Mouse (Mus musculus) MEL (cell line): ENCODE data around the gene Csnk1e. TPM values are rescaled to one million over a fixed set of nuclear protein-coding genes. Genes with fewer than 3 reads are reported as not detected.

Experiments used
- DNase-seq: peaks from one replicate; pipeline ENCODE4 v3.0.0; 2011; ENCODE audit warnings: low read depth, low spot score
- H3K27ac ChIP-seq: 2 replicates; pipeline ENCODE4 v1.5.1; 2012; ENCODE audit warnings: low read depth, mild to moderate bottlenecking, control low read depth, low read length, moderate library complexity; ENCODE audit not compliant: control insufficient read depth
- H3K27me3 ChIP-seq, 2 experiments: fragments of 150-350 bp in 1 of 2; sonication (generic) in 1 of 2; 2 replicates each; pipeline ENCODE4 v1.6.1; 2012; ENCODE audit warnings: low read length in 2 of 2, mild to moderate bottlenecking in 2 of 2, improper control_type of control experiment in 1 of 2, moderate library complexity in 1 of 2; ENCODE audit not compliant: insufficient read depth in 2 of 2, control insufficient read depth in 1 of 2
- H3K36me3 ChIP-seq, 2 experiments: 2 replicates each; pipeline ENCODE4 v1.6.1; 2012 to 2014; ENCODE audit warnings: low read length in 2 of 2, improper control_type of control experiment in 1 of 2, inconsistent platforms in 1 of 2, mild to moderate bottlenecking in 1 of 2; ENCODE audit not compliant: insufficient read depth in 2 of 2, control insufficient read depth in 1 of 2
- H3K4me1 ChIP-seq, 2 experiments: fragments of 150-350 bp in 1 of 2; sonication (generic) in 1 of 2; 2 replicates each; pipeline ENCODE4 v1.6.1; 2012; ENCODE audit warnings: low read length in 2 of 2, improper control_type of control experiment in 1 of 2, mild to moderate bottlenecking in 1 of 2; ENCODE audit not compliant: insufficient read depth in 2 of 2, control insufficient read depth in 1 of 2
- H3K4me3 ChIP-seq, 2 experiments: fragments of 150-350 bp in 1 of 2; sonication (generic) in 1 of 2; 2 replicates each; pipeline ENCODE4 v1.5.1; 2012; ENCODE audit warnings: low read depth in 2 of 2, low read length in 2 of 2, mild to moderate bottlenecking in 2 of 2, moderate library complexity in 2 of 2, control low read depth in 1 of 2, improper control_type of control experiment in 1 of 2; ENCODE audit not compliant: control insufficient read depth in 1 of 2, insufficient read depth in 1 of 2
- H3K79me2 ChIP-seq: 2 replicates; pipeline ENCODE4 v1.6.1; 2012; ENCODE audit warnings: mild to moderate bottlenecking, low read length, moderate library complexity; ENCODE audit not compliant: control insufficient read depth, poor library complexity, insufficient read depth
- H3K9ac ChIP-seq: 2 replicates; pipeline ENCODE4 v1.6.1; 2012; ENCODE audit warnings: low read depth, mild to moderate bottlenecking, control low read depth, low read length, moderate library complexity; ENCODE audit not compliant: control insufficient read depth, poor library complexity, severe bottlenecking
- H3K9me3 ChIP-seq: fragments of 150-350 bp; sonication (generic); replicated peaks from 2 replicates; pipeline ENCODE4 v1.6.1; 2012; ENCODE audit warnings: mild to moderate bottlenecking, low read length, improper control_type of control experiment, moderate library complexity; ENCODE audit not compliant: insufficient read depth
- BHLHE40 ChIP-seq: IDR thresholded peaks from 2 replicates; pipeline ENCODE4 v1.6.1; 2012; ENCODE audit warnings: low read depth, mild to moderate bottlenecking, inconsistent platforms, low read length, improper control_type of control experiment, borderline replicate concordance
- ELF1 ChIP-seq: IDR thresholded peaks from 2 replicates; pipeline ENCODE4 v1.6.1; 2014; ENCODE audit warnings: low read depth, mild to moderate bottlenecking, inconsistent platforms, low read length, improper control_type of control experiment, moderate library complexity
- HCFC1 ChIP-seq: IDR thresholded peaks from 2 replicates; pipeline ENCODE4 v1.6.1; 2012; ENCODE audit warnings: low read depth, mild to moderate bottlenecking, inconsistent platforms, low read length, improper control_type of control experiment, moderate library complexity
- KAT2A ChIP-seq: conservative IDR thresholded peaks from 2 replicates; pipeline ENCODE4 v1.6.1; 2012; ENCODE audit warnings: low read depth, low read length, improper control_type of control experiment, inconsistent platforms
- MAX ChIP-seq: IDR thresholded peaks from 2 replicates; pipeline ENCODE4 v1.6.1; 2011; ENCODE audit warnings: low read length, improper control_type of control experiment
- MAZ ChIP-seq: IDR thresholded peaks from 2 replicates; pipeline ENCODE4 v1.6.1; 2012; ENCODE audit warnings: low read depth, mild to moderate bottlenecking, inconsistent platforms, low read length, improper control_type of control experiment
- MYB ChIP-seq: IDR thresholded peaks from 2 replicates; pipeline ENCODE4 v1.6.1; 2011; ENCODE audit warnings: mild to moderate bottlenecking, low read depth, low read length, improper control_type of control experiment
- RAD21 ChIP-seq: IDR thresholded peaks from 2 replicates; pipeline ENCODE4 v1.6.1; 2011; ENCODE audit warnings: mild to moderate bottlenecking, low read depth, low read length, improper control_type of control experiment
- RCOR1 ChIP-seq: IDR thresholded peaks from 2 replicates; pipeline ENCODE4 v1.6.1; 2012; ENCODE audit warnings: low read depth, mild to moderate bottlenecking, inconsistent platforms, low read length, improper control_type of control experiment
- SIN3A ChIP-seq: IDR thresholded peaks from 2 replicates; pipeline ENCODE4 v1.6.1; 2012; ENCODE audit warnings: low read length, improper control_type of control experiment, inconsistent platforms
- SMC3 ChIP-seq: IDR thresholded peaks from 2 replicates; pipeline ENCODE4 v1.6.1; 2011; ENCODE audit warnings: low read depth, low read length, improper control_type of control experiment
- TAL1 ChIP-seq: IDR thresholded peaks from 2 replicates; pipeline ENCODE4 v1.6.1; 2012; ENCODE audit warnings: mild to moderate bottlenecking, inconsistent platforms, low read length, moderate library complexity, mixed read lengths
- TCF12 ChIP-seq: IDR thresholded peaks from 2 replicates; pipeline ENCODE4 v1.6.1; 2014; ENCODE audit warnings: low read depth, mild to moderate bottlenecking, inconsistent platforms, low read length, improper control_type of control experiment, moderate library complexity
- UBTF ChIP-seq: IDR thresholded peaks from 2 replicates; pipeline ENCODE4 v1.6.1; 2012; ENCODE audit warnings: low read depth, mild to moderate bottlenecking, inconsistent platforms, low read length, improper control_type of control experiment, moderate library complexity, borderline replicate concordance; ENCODE audit not compliant: insufficient read depth
- USF1 ChIP-seq: IDR thresholded peaks from 2 replicates; pipeline ENCODE4 v1.6.1; 2014; ENCODE audit warnings: low read depth, mild to moderate bottlenecking, inconsistent platforms, low read length, improper control_type of control experiment, moderate library complexity
- ZNF384 ChIP-seq: IDR thresholded peaks from 2 replicates; pipeline ENCODE4 v1.6.1; 2012; ENCODE audit warnings: low read depth, mild to moderate bottlenecking, inconsistent platforms, low read length, improper control_type of control experiment
- polyA plus RNA-seq, 2 experiments: library from polyadenylated mRNA; stranded (reverse) in 1 of 2; unstranded in 1 of 2; fragments of >175 nt in 1 of 2; fragments of >200 nt in 1 of 2; gene quantifications; 2 replicates each; pipeline versions ENCODE4 v1.2.1 to v1.2.4; 2012; ENCODE audit warnings: low replicate concordance in 2 of 2, low read depth in 1 of 2; ENCODE audit not compliant: insufficient read length in 2 of 2, insufficient read depth in 1 of 2, missing spikeins in 1 of 2
- total RNA-seq: library from RNA; depleted of rRNA; stranded (reverse); fragments of 300-350 nt; gene quantifications from 2 replicates; pipeline ENCODE4 v1.2.3, GENCODE M21; 2012

Csnk1e gene
- total and polyA plus RNA-seq, 3 experiments: 28.5 to 58.1 TPM; not detected in 1

DNA sequence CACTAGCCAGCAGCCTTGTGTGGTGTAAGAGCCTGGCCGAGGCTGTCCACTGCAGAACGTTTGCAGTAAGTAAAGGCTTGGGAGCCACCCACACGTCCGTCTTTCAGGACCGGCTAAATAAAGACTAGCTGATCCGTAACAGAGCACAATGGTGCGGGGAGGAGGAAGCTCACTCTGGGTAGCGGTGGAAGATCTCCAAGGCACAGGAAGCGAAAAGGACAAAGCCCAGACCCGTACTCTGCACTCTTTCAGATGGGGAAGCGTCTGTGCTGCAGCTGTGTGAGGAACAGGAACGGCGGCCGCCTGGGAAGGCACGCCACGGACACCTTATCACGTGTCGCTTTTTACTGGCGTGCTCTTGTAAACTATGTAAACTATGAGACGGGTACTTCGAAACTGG, 22.5 kb downstream of the Csnk1e start:
- peaks cover 0 to 33% of the 10 kb centered on the region in 2 experiments; a peak in 3 of 4 replicates for H3K36me3 ChIP-seq
- no peaks in the 10 kb centered on the region for H3K9me3 ChIP-seq
- H3K4me1 ChIP-seq: peaks cover 17 to 41% of the 10 kb centered on the region in 2 experiments
- H3K27me3 ChIP-seq: no peaks in the 10 kb centered on the region
- no peak overlapping the region for H3K9ac ChIP-seq
- H3K4me3 ChIP-seq: no peak overlapping the region
- H3K79me2 ChIP-seq: no peaks in the 10 kb centered on the region; the same call in 1 of the 2 replicates
- no peak for TF ChIP-seq HCFC1
- TF ChIP-seq USF1: 0 out of 2 replicates have a peak, but pooled peaks have one; percentile 23
- DNase-seq: no peak
- no peak overlapping the region for H3K27ac ChIP-seq

DNA sequence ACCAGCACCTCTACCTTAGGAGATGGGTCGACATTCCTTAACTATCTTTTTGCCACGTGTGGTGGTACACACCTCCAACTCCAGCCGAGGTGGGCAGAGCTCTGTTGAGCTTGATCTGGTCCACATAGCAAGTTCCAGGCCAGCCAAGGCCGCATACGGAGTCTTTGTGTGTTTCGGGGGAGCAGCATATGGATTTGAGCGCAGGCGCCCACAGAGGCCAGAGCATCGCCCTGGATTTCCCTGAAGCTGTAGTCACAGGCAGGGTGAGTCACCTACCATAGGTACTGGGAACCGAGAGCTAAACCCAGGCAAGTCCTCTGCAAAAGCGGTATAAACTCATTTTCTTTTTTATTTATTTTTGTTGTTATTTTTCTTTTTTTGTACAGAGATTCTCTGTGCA, 23.0 kb downstream of the Csnk1e start:
- H3K36me3 ChIP-seq: peaks cover 0 to 35% of the 10 kb centered on the region in 2 experiments; a peak in 3 of 4 replicates
- H3K27ac ChIP-seq: no peak overlapping the region
- no peak overlapping the region for H3K9ac ChIP-seq
- TF ChIP-seq MAZ: no peak
- TF ChIP-seq BHLHE40: no peak
- no peak for TF ChIP-seq MAX
- H3K27me3 ChIP-seq: no peaks in the 10 kb centered on the region
- no peak for DNase-seq
- no peaks in the 10 kb centered on the region for H3K9me3 ChIP-seq
- no peaks in the 10 kb centered on the region; the same call in 1 of the 2 replicates for H3K79me2 ChIP-seq
- H3K4me1 ChIP-seq: peaks cover 17 to 43% of the 10 kb centered on the region in 2 experiments
- H3K4me3 ChIP-seq: no peak overlapping the region

DNA sequence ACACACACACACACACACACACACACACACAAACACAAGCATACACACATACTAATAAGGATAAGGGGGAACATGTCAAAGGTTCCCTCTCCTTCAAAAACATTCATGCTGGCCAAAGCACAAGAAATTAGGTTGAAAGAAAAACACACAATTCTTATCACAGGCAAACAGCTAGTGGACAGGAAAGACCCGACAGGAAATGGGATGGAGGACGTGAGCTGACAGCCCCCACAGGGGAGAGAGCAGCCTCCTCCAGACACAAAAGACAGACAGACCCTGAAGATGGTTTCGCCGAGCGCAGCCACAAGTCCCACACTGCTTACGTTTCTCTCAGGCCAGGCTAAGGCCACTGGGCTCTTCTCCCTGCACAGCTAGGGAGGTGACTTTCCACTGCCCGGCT, 23.4 kb downstream of the Csnk1e start:
- DNase-seq: no peak
- peaks cover 0 to 34% of the 10 kb centered on the region in 2 experiments; a peak in 3 of 4 replicates for H3K36me3 ChIP-seq
- no peaks in the 10 kb centered on the region; the same call in 1 of the 2 replicates for H3K79me2 ChIP-seq
- TF ChIP-seq KAT2A (no peak), TAL1 (peak; percentile 70)
- no peaks in the 10 kb centered on the region for H3K9me3 ChIP-seq
- no peak overlapping the region for H3K9ac ChIP-seq
- H3K27me3 ChIP-seq: no peaks in the 10 kb centered on the region
- H3K4me3 ChIP-seq: no peak overlapping the region
- no peak overlapping the region for H3K27ac ChIP-seq
- H3K4me1 ChIP-seq: peaks cover 17 to 42% of the 10 kb centered on the region in 2 experiments

DNA sequence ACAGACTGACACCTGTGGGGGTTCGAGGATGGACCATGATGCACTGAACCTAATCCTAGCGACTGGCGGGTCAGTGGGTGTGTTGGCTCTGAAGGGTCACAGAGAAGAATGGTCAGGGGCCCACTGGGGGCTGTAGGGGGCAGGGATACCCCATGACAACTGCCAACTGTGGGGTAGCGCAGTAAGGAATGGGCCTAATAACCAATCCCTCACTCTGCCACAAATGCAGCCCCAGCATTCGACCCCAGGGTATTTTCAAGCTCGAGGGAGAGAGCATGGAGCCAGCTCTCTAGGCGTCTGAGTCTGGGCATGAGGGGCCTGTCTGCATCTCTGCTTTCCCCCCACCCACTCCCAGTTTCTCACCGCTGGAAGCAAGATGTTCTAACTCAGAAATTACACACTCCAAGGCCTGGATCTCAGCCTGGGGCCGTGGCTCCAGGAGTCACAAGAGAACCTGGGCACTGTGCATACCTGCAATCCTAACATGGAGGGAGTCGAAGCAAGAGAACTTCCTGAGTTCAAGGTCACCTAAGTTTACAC, 24.8 kb downstream of the Csnk1e start:
- H3K4me1 ChIP-seq: peaks cover 4 to 28% of the 10 kb centered on the region in 2 experiments
- H3K36me3 ChIP-seq: peaks cover 3 to 21% of the 10 kb centered on the region in 2 experiments; a peak in 3 of 4 replicates
- H3K79me2 ChIP-seq: no peaks in the 10 kb centered on the region; the same call in 1 of the 2 replicates
- no peaks in the 10 kb centered on the region for H3K27me3 ChIP-seq
- H3K4me3 ChIP-seq: no peak overlapping the region
- H3K9ac ChIP-seq: no peak overlapping the region
- no peak overlapping the region for H3K27ac ChIP-seq
- no peak for DNase-seq
- TF ChIP-seq RAD21 (no peak), USF1 (no peak), UBTF (no peak), SMC3 (no peak), TCF12 (no peak), ZNF384 (no peak), ELF1 (no peak), SIN3A (no peak), RCOR1 (no peak), MYB (no peak), TAL1 (no peak)
- TF ChIP-seq, all 39 proteins: peak for 0
- H3K9me3 ChIP-seq: no peaks in the 10 kb centered on the region
